Mouse (Mus musculus): ENCODE data around the gene Aldh3b1.
A peak's percentile ranks its signal among the peaks of the same experiment; 100 is the strongest.

The Aldh3b1 gene

DNA sequence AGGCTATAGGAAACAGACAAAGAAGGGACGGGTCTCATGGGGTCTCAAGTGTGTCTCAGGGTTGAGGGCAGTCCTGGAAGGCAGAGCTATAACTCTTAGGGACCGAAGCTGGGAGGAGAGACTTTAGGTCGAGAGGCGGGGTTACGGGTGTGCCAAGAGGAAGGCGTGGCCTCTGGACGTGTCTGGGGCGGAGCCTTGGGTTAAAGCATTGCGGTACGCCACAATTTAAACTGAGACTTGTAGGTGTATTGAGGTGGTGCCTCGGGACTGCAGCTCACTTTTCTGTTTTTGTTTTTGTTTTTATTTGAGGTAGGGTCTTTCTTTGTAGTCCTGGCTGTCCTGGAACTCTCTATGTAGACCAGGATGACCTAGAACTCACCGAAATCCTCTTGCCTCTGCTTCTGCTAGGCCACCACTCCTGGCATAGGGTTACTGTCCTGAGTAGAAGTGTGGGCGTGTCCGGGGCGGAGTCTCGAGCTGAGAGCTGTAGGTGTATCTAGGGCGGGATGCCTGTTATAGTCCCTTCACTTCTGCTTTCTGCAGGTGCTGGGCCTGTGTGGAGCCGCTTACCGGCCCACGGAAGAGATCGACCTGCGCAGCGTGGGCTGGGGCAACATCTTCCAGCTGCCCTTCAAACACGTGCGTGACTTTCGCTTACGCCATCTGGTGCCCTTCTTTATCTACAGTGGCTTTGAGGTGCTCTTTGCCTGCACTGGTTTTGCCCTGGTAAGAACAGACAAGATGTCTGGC, 13.6 kb upstream of the Aldh3b1 start:
- peak; percentile 92 for DNase-seq

DNA sequence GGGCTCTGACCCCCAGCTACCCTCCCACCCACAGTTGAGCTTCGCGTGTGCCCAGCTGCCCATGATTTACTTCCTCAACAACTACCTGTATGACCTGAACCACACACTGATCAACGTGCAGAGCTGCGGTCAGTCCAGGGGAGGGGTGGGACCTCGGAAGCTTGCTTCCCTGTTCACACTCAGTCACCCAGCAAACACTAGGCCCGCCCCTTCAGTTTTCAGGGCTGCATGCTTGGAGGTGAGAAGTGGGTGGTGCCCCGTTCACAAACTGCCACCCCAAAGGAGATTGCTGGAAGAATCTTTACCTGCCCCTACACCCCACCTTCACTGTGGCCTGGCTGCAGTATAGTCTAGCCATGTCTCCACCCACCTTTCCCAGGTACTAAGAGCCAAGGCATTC, 12.7 kb upstream of the Aldh3b1 start:
- DNase-seq = no peak

DNA sequence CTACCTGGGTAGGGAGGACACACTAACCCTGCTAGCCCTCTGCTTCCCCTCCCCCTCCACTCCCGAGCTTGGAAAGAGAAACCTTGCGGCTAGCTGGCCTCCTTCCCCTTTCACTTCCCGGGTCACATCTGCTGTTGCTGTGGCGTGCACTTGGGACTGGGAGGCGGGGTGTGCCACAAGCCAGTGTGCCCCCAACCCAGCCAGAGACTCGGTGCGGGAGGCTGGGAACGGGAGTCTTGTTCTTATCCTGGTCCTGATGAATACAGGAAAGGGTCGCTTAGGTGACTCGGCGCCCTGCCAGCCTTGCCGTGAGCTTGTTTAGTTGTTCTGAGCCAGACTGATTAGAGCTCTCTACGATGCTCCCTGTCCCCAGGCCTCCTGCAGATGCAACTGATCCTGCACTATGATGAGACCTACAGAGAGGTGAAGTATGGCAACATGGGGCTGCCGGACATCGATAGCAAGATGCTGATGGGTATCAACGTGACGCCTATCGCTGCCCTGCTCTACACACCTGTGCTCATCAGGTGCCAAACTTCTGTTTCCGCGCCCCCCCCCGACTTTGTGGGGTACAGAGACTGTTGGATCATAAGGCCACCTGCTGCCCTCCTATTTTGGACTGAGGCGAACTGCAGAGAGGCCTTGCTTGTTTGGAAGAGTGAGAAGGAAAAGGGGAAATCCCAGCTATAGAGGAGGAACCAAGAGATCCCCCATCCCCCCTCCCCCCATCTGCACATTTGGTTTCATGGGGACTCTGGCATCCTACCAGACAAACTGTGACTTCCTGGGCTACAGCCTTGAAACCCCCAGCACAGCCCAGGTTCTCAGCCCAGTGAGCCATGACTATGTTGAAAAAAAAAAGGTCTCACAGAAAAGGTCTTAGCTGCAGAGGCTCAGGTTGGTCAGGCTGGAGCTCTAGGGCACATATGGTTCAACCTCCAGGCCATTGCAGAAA, 6.6 kb upstream of the Aldh3b1 start:
- peak; percentile 87 for DNase-seq

DNA sequence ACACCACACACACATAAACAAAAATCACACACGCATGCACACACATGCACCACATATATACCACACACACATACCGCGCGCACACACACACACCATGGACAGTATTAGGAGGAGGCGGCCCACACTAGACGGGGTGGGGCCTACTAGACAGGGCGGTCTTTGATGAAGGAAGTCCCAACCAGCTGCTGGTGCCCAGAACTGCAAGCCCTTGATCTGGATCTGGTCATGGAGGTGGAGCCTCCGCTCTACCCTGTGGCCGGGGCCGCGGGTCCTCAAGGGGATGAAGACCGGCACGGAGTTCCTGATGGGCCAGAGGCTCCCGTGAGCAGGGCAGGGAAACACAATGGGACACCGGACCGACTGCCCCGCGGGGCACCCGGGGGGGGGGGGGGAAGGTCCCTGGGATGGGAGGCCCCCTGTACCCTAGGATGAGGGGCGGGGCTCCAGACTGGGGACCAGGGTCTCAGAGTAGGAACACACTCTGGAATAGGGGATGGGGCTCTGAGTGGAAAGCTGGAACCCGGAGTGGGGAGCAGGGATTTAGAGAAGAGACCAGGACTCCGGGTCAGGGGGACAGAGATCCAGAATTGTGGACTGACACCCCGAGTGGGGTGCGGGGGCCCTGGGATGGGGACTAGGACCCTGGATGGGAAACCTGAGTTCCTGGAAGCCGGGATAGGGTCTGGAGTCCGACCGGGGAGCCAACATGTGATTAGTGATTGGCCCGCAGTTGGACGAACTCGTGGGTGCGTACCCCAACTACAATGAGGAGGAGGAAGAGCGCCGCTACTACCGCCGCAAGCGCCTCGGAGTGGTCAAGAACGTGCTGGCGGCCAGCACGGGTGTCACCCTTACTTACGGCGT, 5.7 kb upstream of the Aldh3b1 start, which contains the start of gene Unc93b1:
TSS of gene Unc93b1 (plus strand) at position 155 of the 864 bp plus-strand sequence.
- peak; percentile 91 for DNase-seq

DNA sequence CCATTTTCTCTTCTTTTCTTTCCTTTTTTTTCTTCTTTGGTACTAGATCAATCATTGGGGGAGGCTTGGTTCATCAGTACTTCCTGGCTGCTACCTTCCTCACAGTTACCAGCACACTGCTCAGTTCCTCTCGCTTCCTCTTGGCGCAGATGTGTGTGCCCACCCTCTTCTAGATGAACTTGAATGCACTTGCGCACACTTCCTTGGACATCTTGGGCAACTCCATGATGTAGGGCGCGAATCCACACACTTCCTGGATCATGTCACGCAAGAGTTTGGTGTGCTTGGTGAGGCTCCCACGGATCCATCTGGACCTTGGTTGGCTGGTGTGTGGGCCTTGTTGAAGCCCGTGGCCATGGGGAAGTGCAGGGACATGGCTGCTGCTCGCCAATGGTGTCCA, 2.1 kb upstream of the Aldh3b1 start:
- peak; percentile 58 for DNase-seq

DNA sequence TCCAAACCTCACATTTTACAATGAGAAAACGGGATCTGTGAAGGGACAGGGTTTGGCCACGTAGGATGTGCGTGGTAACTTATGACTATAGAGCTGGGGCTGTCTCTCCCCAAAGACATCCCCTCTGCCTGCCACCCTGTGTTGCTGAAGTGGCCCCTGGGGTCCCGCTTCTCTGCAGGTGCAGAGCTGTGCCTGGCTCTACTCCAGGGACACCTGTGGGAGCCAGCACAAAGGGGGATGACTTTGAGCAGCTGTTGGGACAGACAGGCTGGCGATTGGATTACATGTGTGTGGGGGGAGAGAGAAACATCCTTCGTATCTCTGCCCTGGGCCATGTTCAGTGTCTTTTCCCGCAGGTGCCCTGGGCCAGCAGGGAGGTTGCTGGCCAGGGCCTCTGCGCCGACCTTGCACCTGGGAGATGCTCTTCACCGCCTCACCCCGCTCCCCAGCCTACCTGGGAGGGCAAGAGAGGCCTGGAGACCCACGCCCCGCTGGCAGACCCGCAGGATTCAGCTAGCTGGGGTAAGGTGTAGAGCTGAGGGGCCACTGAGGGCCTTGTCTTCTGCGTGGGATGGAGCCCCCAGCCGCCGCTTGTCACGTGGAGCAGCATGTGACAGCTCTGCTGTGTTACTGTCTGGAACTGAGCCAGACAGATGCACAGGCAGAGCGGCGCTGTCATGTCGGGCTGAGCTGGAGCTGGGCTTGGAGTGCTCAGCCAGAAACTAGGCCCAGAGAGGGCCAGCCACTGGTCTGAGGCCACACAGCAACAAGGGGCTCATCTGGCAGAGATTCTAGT, 852 bp upstream of the Aldh3b1 start:
- DNase-seq = no peak

DNA sequence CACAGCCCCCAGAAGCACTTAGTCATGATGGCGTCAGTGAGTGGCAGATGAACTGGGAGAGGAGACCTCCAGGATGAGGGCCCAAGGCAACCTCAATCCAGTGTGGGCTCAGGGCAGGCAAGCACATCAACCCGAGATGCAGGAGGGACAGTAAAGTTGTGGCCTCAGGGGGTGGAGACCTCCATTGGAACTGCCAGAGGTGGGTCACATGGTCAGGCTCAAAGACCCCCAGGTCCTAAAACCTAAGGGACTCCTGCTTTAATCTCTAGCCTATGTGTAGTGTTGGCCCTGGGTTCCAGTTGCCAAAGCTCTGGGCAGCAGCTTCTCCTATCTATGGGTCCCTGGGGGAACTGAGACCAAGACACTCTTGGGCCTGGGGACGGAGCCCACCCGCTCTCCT, 829 bp downstream of the Aldh3b1 start:
- DNase-seq = no peak

DNA sequence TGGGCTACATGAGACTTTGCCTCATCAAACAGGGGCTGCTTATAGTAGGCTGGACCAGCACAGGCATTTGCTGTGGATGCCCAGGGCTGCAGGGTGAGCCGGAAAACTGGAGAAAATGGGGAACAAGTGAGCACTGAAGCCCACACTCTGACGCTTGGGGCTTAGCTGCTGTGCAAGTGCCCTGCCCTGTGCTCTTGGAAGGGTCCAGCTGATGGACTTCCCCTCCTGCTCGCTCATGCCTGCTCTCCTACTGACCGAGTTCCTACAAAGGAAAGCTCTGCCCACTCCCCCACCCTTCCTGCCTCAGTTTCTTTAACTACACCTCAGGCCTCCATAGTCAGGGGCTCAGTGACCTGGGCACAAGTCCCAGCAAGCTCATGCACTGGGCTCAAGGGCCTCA, 1.6 kb downstream of the Aldh3b1 start:
- DNase-seq = no peak

DNA sequence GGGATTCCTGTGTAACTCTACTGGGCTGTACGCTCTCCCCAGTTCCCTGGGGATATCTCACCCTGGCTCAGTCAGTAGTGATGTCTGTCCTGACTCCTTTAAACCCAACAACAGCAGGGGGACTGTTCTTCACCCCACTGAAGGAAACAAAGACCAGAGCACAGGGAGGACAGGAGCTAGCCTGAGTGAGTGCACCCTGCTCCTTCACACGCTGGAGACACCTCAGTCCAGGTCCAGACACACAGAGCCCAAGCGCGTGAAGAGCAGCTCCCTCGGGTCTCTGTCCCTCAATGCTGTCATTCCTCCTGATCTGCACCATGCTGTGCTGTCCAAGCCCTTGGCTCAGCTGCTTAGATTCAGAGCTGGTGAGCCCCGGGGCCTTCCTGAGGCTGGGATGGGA, 2.9 kb downstream of the Aldh3b1 start:
- DNase-seq = no peak

DNA sequence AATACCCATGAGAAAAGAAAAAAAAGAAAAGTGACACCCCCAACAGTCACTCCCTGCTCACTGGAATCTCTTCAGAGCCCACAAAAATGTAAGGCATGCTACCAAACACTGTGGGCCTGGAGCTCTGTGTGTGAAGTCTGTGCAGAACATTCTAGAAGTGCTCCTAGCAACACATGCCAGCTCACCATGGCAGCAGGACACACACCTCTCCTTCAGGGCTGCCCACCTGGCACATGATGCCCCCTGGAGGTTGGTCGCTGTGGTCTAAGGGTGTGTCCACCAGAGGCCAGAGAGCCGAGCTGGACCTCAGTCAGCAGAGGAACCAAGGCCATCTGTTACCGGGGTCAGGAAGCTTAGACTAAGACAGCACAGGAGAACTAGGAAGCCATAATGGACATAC, 3.3 kb downstream of the Aldh3b1 start:
- DNase-seq = peak; percentile 89

DNA sequence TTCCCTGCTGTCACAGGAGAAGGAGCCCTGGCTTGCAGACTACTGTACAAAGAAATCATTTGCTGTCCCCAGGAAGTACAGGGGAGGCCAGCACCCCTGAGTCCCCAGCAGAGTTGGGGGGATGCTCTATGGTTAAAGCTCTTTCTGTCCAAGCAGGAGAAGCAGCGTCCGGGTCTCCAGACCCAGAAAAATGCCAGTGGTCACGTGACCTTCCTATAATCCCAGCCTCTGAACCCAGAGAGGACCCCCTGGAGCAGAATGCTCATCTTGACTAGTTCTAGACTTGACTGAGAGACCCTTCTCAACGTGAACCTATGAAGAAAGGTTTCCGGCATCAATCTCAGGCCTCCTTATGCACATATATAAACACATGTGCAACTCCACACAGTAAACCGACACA, 3.7 kb downstream of the Aldh3b1 start:
- DNase-seq = no peak

DNA sequence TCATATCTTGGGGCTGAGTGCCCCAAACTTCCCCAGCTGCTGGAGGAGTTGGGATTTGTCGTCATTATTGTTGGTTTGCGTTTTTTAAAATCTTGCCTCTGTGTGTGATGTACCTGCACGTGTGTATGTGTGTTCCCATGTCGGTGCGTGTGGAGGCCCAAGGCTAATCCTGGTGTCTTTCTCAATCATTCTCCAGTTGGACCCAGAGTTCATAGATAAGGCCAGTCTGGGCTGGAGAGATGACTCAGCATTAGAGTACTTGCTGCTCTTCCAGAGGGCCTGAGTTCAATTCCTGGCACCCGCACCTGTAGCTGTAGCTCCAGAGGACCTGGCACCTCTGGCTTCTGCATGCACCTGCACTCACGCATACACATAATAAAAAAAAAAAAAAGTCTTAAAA, 4.7 kb downstream of the Aldh3b1 start:
- DNase-seq = no peak

DNA sequence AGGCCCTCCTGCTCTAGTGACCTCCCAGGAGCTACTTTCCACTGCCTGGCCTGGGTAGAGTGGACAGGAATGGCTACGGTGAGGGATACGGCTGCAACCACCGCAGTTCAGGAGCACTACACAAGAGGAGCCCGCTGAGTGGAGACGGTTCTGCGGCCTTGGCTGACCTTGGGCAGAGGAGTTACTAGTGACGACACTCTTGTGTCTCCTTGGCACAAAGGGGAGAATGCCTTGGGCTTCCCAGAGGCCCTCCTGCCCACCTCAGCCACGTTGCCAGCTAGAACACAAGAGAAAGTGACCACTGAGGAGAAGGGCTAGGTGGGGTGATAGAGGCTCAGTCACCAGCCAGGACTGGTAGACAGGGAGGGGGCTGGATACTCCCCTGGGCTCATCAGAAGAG, 5.4 kb downstream of the Aldh3b1 start:
- DNase-seq = no peak

DNA sequence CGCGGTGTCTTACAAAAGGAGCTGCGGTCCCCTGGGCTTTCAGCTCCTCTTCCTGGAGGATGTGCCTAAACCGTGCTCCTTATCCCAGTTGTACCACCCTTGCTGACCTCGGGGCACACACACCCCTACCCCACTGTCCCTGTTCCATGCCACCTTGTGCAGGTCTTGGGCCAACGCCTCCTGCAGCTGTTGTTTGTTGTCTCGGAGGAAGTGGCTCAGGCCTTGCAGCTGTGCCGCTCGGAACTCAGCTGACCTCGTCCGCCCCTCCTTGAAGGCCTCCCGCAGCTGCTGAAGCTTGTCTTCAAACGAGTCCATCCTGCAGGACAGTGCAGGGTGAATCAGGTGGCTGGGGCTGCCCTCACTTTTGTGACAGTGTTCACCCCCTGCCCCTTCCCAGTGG, 6.0 kb downstream of the Aldh3b1 start:
- peak; percentile 70 for DNase-seq

DNA sequence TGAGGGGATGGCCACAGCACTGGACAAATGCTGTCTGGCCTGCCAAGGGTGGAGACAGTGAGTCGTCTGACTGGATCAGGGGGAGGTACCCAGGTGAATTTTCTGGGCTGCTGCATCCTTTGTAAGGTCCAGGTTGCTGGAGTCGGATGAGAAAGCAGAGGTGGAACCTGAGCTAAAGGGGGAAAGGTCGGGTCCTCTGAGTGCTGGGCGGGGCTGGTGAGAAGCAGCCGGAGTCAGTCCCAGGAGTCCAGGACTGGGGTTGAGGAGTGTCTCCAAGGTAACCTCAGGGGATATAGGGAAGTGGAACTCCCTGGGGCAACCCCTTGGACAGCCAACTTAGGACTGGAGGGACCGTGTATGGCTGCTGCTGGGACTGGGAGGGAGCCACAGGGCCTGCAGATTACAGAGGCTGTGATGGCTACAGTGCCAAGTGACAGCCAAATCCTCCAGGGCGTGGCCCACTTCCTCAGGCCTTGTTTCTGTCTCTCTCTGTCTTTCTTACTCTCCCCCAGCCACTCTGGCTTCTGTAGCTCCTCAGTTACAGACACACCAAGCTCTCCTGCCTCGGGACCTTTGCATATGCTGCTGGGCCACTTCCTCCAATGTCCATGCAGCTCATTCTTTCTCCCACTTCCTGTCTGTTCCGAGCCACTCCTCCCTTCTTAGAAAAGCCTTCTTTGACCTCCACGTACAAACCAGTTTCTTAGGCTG, 6.8 kb downstream of the Aldh3b1 start:
- peak; percentile 49 for DNase-seq

DNA sequence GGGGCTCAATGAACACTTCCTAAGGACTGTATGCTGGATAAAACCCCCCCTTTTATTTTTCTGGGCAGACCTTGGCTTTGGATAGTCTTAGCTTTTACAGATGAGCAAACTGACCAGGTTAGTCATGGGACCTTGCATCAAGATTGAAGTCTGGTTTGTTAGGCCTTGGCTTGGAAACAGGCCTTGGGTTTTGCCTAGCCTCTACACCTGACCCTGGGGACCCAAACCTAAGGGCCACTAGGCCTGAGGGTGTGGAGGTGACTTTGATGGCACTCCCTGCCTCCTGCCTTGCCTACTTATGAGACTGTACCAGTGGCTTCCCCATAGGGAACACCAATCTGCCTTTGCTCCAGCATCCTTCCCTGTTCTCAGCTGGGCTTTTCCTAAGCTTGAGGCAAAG, 9.7 kb downstream of the Aldh3b1 start:
- no peak for DNase-seq

DNA sequence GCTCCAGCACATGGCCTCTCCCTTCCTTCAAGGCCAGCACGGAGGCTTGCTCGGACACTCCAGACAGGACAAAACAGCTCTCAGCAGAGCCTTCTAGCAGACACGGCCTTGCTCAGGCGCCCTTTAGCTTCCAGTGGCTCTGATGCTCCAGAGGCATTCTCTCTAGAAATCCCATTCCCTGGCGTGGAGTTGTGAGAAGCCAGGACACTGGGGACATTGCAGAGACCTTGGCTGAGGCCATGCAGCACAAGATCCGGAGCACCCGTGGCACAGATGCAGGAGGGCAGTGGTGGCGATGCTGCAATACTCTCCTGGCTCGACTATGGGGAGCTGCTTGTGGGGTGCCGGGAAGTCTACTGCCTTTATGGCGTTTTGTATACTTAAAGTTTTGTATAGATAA, 12.9 kb downstream of the Aldh3b1 start:
- no peak for DNase-seq

DNA sequence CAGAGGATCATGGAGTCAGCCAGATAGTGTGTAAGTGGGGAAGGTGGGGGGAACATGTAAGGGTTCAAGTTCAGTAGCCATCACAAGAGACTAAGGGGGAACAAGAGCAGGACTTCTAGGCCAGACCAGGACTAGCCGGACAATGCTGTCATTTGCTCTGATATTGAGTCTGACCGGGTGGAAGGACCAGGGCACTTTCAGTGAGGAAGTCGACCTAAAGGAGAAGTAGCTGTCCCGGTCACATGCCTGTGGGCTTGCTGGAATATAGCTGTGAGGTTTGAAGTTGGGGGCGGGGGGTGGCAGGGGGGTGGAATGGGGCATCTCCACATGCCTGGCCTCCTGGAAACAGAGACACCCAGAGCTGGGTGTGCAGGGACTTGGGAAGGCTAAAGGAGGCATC, 15.1 kb downstream of the Aldh3b1 start:
- peak; percentile 54 for DNase-seq

DNA sequence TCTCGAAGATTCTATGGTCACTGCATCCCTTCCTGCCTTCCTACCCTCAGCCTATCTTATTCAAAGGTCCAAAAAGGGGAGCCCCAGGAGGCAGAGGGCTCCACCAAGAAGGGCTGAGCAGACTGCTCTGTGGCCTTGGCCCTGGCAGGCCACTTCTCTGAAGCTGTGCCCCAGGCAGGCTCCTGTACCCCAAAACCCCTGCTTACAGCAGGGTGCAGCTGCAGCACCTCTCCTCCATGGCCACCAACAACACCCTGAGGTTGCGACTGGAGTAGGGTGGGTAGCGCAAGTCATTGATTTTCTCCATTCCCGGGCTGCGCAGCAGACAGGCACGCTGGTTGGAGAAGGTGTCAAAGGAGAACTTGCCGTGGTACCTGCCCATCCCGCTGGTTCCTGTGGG, 15.9 kb downstream of the Aldh3b1 start:
- no peak for DNase-seq

DNA sequence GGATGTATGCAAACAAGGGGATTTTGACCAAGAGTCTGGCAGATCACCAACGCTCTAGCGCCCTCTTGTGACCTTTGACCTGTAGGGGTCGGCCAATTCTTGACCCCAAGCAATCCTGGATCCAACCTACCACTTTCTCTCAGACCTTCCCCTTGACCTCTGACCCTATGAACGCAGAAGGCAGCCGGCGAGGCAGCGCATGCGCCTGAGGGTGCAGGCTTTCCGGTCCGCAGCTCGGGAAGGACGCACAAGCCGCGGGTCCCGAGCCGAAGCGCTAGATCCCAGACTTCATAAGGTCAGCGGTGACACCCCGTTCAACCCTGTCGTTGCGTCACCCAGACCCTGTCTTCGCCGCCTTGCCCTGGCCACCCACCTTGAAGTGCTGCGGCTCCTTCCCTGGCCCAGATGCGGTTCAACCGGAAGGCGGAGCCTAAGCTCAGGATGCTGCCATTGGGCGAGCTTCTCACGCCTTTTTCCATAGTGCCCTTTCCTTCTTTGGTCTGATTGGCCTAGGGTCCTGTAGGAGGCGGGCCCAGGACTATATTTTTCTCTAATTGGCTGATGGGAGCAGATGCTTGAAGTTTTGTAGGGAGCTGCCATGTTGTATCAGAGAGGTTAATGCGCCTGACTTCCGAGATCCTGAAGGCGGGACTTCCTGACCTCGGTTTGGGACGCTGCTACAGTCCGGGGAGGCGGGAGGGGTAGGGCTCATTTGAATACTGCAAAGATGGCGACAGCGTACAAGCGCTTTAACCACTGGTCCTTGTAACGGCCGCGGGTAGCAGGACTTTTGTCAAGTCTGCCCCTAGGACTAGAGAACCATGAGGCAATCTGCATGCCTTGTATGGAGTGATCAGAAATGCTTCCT, 17.0 kb downstream of the Aldh3b1 start, which contains the start of gene Ndufs8:
TSS of gene Ndufs8 (minus strand) at position 438 of the 868 bp plus-strand sequence.
- DNase-seq = peak; percentile 98

Data from lung, postnatal 36 days (tissue).